Mouse (Mus musculus) spleen, adult 2 months (tissue): ENCODE data around the gene Sgpl1. TPM values are rescaled to one million over a fixed set of nuclear protein-coding genes. Genes with fewer than 3 reads are reported as not detected.

Source experiments
- DNase-seq, 2 experiments: peaks; one replicate each; pipeline versions ENCODE4 v3.0.0 to v3.0.0-alpha.2; 2012 to 2021; ENCODE audit warnings: low spot score in 2 of 2, low read depth in 1 of 2
- H3K27ac ChIP-seq: fragments of 200-500 bp; 2 replicates; pipeline ENCODE4 v1.5.1; 2012; ENCODE audit warnings: low read length, inconsistent platforms; ENCODE audit not compliant: insufficient read depth
- H3K27me3 ChIP-seq: fragments of 200-500 bp; 2 replicates; pipeline ENCODE4 v1.6.1; 2012; ENCODE audit warnings: mild to moderate bottlenecking, moderate library complexity, low read length, inconsistent platforms; ENCODE audit not compliant: control insufficient read depth, insufficient read depth
- H3K36me3 ChIP-seq: fragments of 200-500 bp; 2 replicates; pipeline ENCODE4 v1.6.1; 2012; ENCODE audit warnings: mild to moderate bottlenecking, low read length, inconsistent platforms; ENCODE audit not compliant: control insufficient read depth, insufficient read depth
- H3K4me1 ChIP-seq: fragments of 200-500 bp; 2 replicates; pipeline ENCODE4 v1.6.1; 2011; ENCODE audit warnings: inconsistent platforms; ENCODE audit not compliant: control insufficient read depth, insufficient read depth, insufficient read length
- H3K4me3 ChIP-seq: fragments of 200-500 bp; 2 replicates; pipeline ENCODE4 v1.5.1; 2011; ENCODE audit warnings: mild to moderate bottlenecking, inconsistent platforms; ENCODE audit not compliant: insufficient read depth, insufficient read length; ENCODE audit errors: extremely low read depth
- CTCF ChIP-seq: fragments of 200-500 bp; IDR thresholded peaks from 2 replicates; pipeline ENCODE4 v1.5.1; 2011; ENCODE audit warnings: mild to moderate bottlenecking, inconsistent platforms; ENCODE audit not compliant: insufficient read depth, insufficient read length, insufficient replicate concordance; ENCODE audit errors: extremely low read depth
- POLR2A ChIP-seq: fragments of 200-500 bp; IDR thresholded peaks from 2 replicates; pipeline ENCODE4 v1.6.1; 2011; ENCODE audit warnings: low read depth, low read length, inconsistent platforms
- WGBS: fragments of 180-500 bp; shearing (Covaris S2); methylation state at CpG from one replicate; pipeline ENCODE4 v1.1.7; 2018; 5-methylcytosine and 5-hydroxymethylcytosine counted together
- polyA plus RNA-seq: library from polyadenylated mRNA; depleted of rRNA; stranded (reverse); fragments of >200 nt; gene quantifications from 2 replicates; pipeline ENCODE4 v1.2.3, GENCODE M21; 2012

Gene Sgpl1
- polyA plus RNA-seq, 1 experiment = 26.6 TPM

- no peaks in the 10 kb centered on the region for H3K36me3 ChIP-seq
- H3K27ac ChIP-seq = no peak overlapping the region
- no peaks in the 10 kb centered on the region for H3K27me3 ChIP-seq
- peaks cover 2% of the 10 kb centered on the region; the same call in 1 of the 2 replicates for H3K4me1 ChIP-seq
- no peak overlapping the region for H3K4me3 ChIP-seq
- no peak for DNase-seq
- TF ChIP-seq POLR2A (no peak), CTCF (no peak)
- WGBS = 82% methylated on average over 6 of the region's 6 CpGs
Observed at GRCm38 (mm10) chr10:61179927-61180326, 32.4 kb upstream of the Sgpl1 start.

DNA sequence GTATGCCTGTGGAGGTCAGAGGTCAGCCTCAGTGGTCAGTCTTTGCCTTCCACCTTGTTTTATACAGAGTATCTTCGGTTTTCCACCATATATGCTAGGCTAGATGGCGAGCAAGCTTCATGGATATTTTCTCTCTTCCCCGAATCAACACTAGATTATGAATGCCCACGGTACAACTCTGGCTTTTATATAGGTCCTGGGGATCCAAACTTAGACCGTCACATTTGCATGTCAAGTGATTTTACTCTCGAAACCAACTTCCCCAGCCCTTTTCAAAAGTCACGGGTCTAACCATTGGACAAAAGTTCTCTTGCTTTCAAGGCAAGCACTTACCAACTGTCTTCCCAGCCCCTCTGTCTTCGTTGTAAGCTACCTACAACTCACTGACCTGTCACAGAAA, 31.2 kb upstream of the Sgpl1 start:
- Histone ChIP-seq H3K36me3 (no peaks in the 10 kb centered on the region), H3K4me3 (no peak overlapping the region), H3K4me1 (peaks cover 2% of the 10 kb centered on the region; the same call in 1 of the 2 replicates), H3K27me3 (no peaks in the 10 kb centered on the region), H3K27ac (no peak overlapping the region)
- no peak for TF ChIP-seq POLR2A
- no peak for TF ChIP-seq CTCF
- DNase-seq = no peak
- 81% methylated on average over 8 of the region's 8 CpGs for WGBS

GRCm38 (mm10) chr10:61177751-61178150, 30.2 kb upstream of the Sgpl1 start:
- Histone ChIP-seq H3K36me3 (no peaks in the 10 kb centered on the region), H3K4me1 (peaks cover 2% of the 10 kb centered on the region; the same call in 1 of the 2 replicates), H3K4me3 (no peak overlapping the region), H3K27me3 (no peaks in the 10 kb centered on the region), H3K27ac (no peak overlapping the region)
- DNase-seq = no peak
- TF ChIP-seq CTCF (no peak), POLR2A (no peak)
- WGBS = 88% methylated on average over 4 of the region's 4 CpGs

GRCm38 (mm10) chr10:61176221-61176790, 28.8 kb upstream of the Sgpl1 start:
- TF ChIP-seq CTCF = no peak
- TF ChIP-seq POLR2A = no peak
- H3K4me3 ChIP-seq = no peak overlapping the region
- 70% methylated on average over 7 of the region's 7 CpGs for WGBS
- no peaks in the 10 kb centered on the region for H3K36me3 ChIP-seq
- no peak for DNase-seq
- no peak overlapping the region for H3K27ac ChIP-seq
- H3K27me3 ChIP-seq = no peaks in the 10 kb centered on the region
- H3K4me1 ChIP-seq = peaks cover 2% of the 10 kb centered on the region; the same call in 1 of the 2 replicates

- TF ChIP-seq POLR2A = no peak
- no peak for TF ChIP-seq CTCF
- 15% methylated on average over 24 of the region's 24 CpGs for WGBS
- Histone ChIP-seq H3K4me1 (peaks cover 2% of the 10 kb centered on the region; the same call in 1 of the 2 replicates), H3K27me3 (no peaks in the 10 kb centered on the region), H3K27ac (no peak overlapping the region), H3K36me3 (no peaks in the 10 kb centered on the region), H3K4me3 (no peak overlapping the region)
- DNase-seq = no peak
Observed at GRCm38 (mm10) chr10:61175442-61176204, 28.1 kb upstream of the Sgpl1 start.

GRCm38 (mm10) chr10:61174711-61175441, 27.4 kb upstream of the Sgpl1 start:
- H3K4me1 ChIP-seq = peaks cover 2% of the 10 kb centered on the region; the same call in 1 of the 2 replicates
- TF ChIP-seq POLR2A (no peak), CTCF (no peak)
- 65% methylated on average over 13 of the region's 13 CpGs for WGBS
- no peaks in the 10 kb centered on the region for H3K36me3 ChIP-seq
- no peak overlapping the region for H3K4me3 ChIP-seq
- no peak for DNase-seq
- no peak overlapping the region for H3K27ac ChIP-seq
- no peaks in the 10 kb centered on the region for H3K27me3 ChIP-seq
